Mouse (Mus musculus): Measurements from ENCODE around the gene Abtb2. TPM values are rescaled to one million over a fixed set of nuclear protein-coding genes. Genes with fewer than 3 reads are reported as not detected.

Abtb2 gene
- total and polyA plus RNA-seq, 3 experiments: 23.0 to 28.7 (median 24.7) TPM

- WGBS: 26% methylated on average over 4 of the region's 4 CpGs
- DNase-seq: no peak
- H3K36me3 ChIP-seq (ENCODE audit: control insufficient read depth, insufficient read depth, low read length): no peaks in the 10 kb centered on the region; the same call in 1 of the 2 replicates
- H3K27me3 ChIP-seq (ENCODE audit: control insufficient read depth, insufficient read depth, low read length): no peaks in the 10 kb centered on the region
- no peak overlapping the region for H3K27ac ChIP-seq
- TF ChIP-seq EP300 (IDR thresholded peaks at IDR 0.05; ENCODE audit: insufficient read depth, low read depth, low read length) (no peak), CTCF (IDR thresholded peaks at IDR 0.05) (no peak), POLR2A (IDR thresholded peaks at IDR 0.05; ENCODE audit: insufficient read depth, low read depth, low read length) (no peak)
- H3K4me3 ChIP-seq: no peak overlapping the region
- H3K4me1 ChIP-seq (ENCODE audit: control insufficient read depth, insufficient read depth, low read length): peaks cover 2% of the 10 kb centered on the region
- H3K9ac ChIP-seq (ENCODE audit: low read depth, low read length): no peak overlapping the region
- H3K79me2 ChIP-seq (replicated peaks; ENCODE audit: control insufficient read depth, insufficient read depth, low read length): no peaks in the 10 kb centered on the region
- intact Hi-C loops (cut with DNase I): loop anchor here (1.0 kb wide), 1 partner anchor 35 kb away; the partner anchor contains the start of gene Caprin1
Measured at GRCm38 (mm10) chr2:103761993-103762392, 195.9 kb downstream of the Abtb2 start.

- no peak for DNase-seq
- no peak overlapping the region for H3K27ac ChIP-seq
- H3K27me3 ChIP-seq (ENCODE audit: control insufficient read depth, insufficient read depth, low read length): no peaks in the 10 kb centered on the region
- 46% methylated on average over 1 of the region's 1 CpGs for WGBS
- no peak overlapping the region for H3K4me3 ChIP-seq
- H3K9ac ChIP-seq (ENCODE audit: low read depth, low read length): no peak overlapping the region
- TF ChIP-seq CTCF (IDR thresholded peaks at IDR 0.05): no peak
- no peak for TF ChIP-seq EP300 (IDR thresholded peaks at IDR 0.05; ENCODE audit: insufficient read depth, low read depth, low read length)
- no peak for TF ChIP-seq POLR2A (IDR thresholded peaks at IDR 0.05; ENCODE audit: insufficient read depth, low read depth, low read length)
- no peaks in the 10 kb centered on the region; the same call in 1 of the 2 replicates for H3K36me3 ChIP-seq (ENCODE audit: control insufficient read depth, insufficient read depth, low read length)
- H3K79me2 ChIP-seq (replicated peaks; ENCODE audit: control insufficient read depth, insufficient read depth, low read length): no peaks in the 10 kb centered on the region
- intact Hi-C loops (cut with DNase I): no loop called here
- H3K4me1 ChIP-seq (ENCODE audit: control insufficient read depth, insufficient read depth, low read length): peaks cover 2% of the 10 kb centered on the region
Measured at GRCm38 (mm10) chr2:103762492-103762891, 196.4 kb downstream of the Abtb2 start.

Other genes with a start within 250 kb of the Abtb2 start
- not detected for gene Elf5, start 154.6 kb upstream of the Abtb2 start, total RNA-seq (2021)
- gene Elf5, start 154.6 kb upstream of the Abtb2 start, polyA plus RNA-seq (2012; rRNA removed): 0.33 TPM in 1 of 2 replicates, not detected in the other
- gene Cat, start 81.2 kb upstream of the Abtb2 start, total RNA-seq (2021): 100 to 1,000 TPM; 236 to 262 TPM
- 122 and 158 TPM in 2 replicates for gene Cat, start 81.2 kb upstream of the Abtb2 start, polyA plus RNA-seq (2012; rRNA removed)
- 10 to 100 TPM; 14.0 to 14.2 TPM for gene Nat10, start 195.0 kb downstream of the Abtb2 start, total RNA-seq (2021)
- gene Nat10, start 195.0 kb downstream of the Abtb2 start, polyA plus RNA-seq (2012; rRNA removed): 26.1 and 30.4 TPM in 2 replicates
- 100 to 1,000 TPM; 190 to 204 TPM for gene Caprin1, start 231.3 kb downstream of the Abtb2 start, total RNA-seq (2021)
- gene Caprin1, start 231.3 kb downstream of the Abtb2 start, polyA plus RNA-seq (2012; rRNA removed): 56.1 and 94.6 TPM in 2 replicates